Mouse (Mus musculus): Measurements from ENCODE around the gene Parp3. TPM values are rescaled to one million over a fixed set of nuclear protein-coding genes. Genes with fewer than 3 reads are reported as not detected.
"Not testable (repeated sequence)": the region's sequence is repeated elsewhere in the genome, so short reads cannot be mapped to it uniquely, and the experiment has no call there.

Gene Parp3
- polyA plus RNA-seq, 1 experiment from 2014 or later, result 21.5 TPM

GRCm38 (mm10) chr9:106509356-106509755 is 32.6 kb upstream of the Parp3 start:
- ATAC-seq (no peak), DNase-seq (ENCODE audit: low spot score) (no peak)
- Histone ChIP-seq H3K4me1 (ENCODE audit: insufficient read depth, low read depth, low read length) (no peaks in the 10 kb centered on the region), H3K4me2 (replicated peaks; ENCODE audit: low read depth, low read length) (no peak overlapping the region), H3K27me3 (replicated peaks; ENCODE audit: insufficient read depth, low read length) (no peaks in the 10 kb centered on the region), H3K9me3 (ENCODE audit: low read length) (no peaks in the 10 kb centered on the region), H3K36me3 (ENCODE audit: insufficient read depth, low read length) (no peaks in the 10 kb centered on the region), H3K9ac (replicated peaks; ENCODE audit: low read depth) (no peak overlapping the region), H3K27ac (ENCODE audit: low read length) (no peak overlapping the region), H3K4me3 (ENCODE audit: low read depth, low read length) (no peak overlapping the region)
- TF ChIP-seq CTCF (IDR thresholded peaks at IDR 0.05) (no peak), EP300 (IDR thresholded peaks at IDR 0.05) (no peak)
- WGBS, result 86% methylated on average over 10 of the region's 10 CpGs

DNA sequence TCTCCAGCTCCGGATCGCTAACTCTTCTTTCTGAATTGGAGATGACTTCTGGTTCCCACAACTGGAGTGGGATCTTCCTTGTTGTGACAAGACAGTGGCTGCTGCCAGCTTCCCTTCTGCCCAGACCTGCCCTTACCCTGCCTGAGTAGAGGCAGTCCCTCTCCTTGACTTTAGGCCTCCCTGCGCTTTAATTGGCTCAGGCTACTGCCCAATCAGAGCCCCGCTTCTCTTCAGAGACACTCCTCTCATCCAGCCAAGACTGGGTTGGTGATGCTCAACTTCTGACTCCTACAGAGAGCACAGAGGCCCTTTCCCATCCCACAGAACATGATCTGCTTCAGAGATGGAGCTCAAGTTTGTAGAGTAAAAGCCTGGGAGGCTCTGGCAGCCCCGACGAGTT is 27.5 kb upstream of the Parp3 start:
- H3K9ac ChIP-seq (replicated peaks; ENCODE audit: low read depth), result no peak overlapping the region
- DNase-seq (ENCODE audit: low spot score) (no peak), ATAC-seq (no peak)
- no peaks in the 10 kb centered on the region for H3K36me3 ChIP-seq (ENCODE audit: insufficient read depth, low read length)
- no peak for TF ChIP-seq EP300 (IDR thresholded peaks at IDR 0.05)
- TF ChIP-seq CTCF (IDR thresholded peaks at IDR 0.05), result no peak
- no peaks in the 10 kb centered on the region for H3K4me1 ChIP-seq (ENCODE audit: insufficient read depth, low read depth, low read length)
- H3K27me3 ChIP-seq (replicated peaks; ENCODE audit: insufficient read depth, low read length), result no peaks in the 10 kb centered on the region
- no peak overlapping the region for H3K4me2 ChIP-seq (replicated peaks; ENCODE audit: low read depth, low read length)
- no peaks in the 10 kb centered on the region for H3K9me3 ChIP-seq (ENCODE audit: low read length)
- WGBS, result 72% methylated on average over 6 of the region's 6 CpGs
- H3K27ac ChIP-seq (ENCODE audit: low read length), result no peak overlapping the region
- no peak overlapping the region for H3K4me3 ChIP-seq (ENCODE audit: low read depth, low read length)

DNA sequence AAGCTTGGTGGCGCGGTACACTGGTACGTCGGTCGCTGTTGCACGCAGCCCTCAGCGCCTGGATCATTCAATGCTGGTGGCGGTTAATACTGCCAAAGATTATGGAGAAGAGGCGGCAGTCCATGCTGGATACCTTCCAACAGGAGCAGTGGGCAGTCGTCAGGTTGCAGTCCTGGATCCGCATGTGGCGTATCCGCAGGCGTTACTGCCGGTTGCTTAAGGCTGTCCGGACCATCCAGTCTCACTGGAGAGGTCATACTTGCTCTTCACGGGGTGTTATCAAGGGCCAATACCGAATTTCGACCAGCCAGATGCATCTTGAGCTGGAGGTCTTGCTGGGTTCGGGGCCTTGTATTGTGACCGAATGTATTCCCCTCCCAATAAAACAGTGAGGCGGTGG is 25.1 kb upstream of the Parp3 start:
- Histone ChIP-seq H3K36me3 (ENCODE audit: insufficient read depth, low read length) (no peaks in the 10 kb centered on the region), H3K27ac (ENCODE audit: low read length) (no peak overlapping the region), H3K4me3 (ENCODE audit: low read depth, low read length) (no peak overlapping the region), H3K27me3 (replicated peaks; ENCODE audit: insufficient read depth, low read length) (no peaks in the 10 kb centered on the region), H3K9me3 (ENCODE audit: low read length) (no peaks in the 10 kb centered on the region), H3K4me2 (replicated peaks; ENCODE audit: low read depth, low read length) (no peak overlapping the region), H3K9ac (replicated peaks; ENCODE audit: low read depth) (no peak overlapping the region), H3K4me1 (ENCODE audit: insufficient read depth, low read depth, low read length) (no peaks in the 10 kb centered on the region)
- ATAC-seq (no peak), DNase-seq (ENCODE audit: low spot score) (no peak)
- TF ChIP-seq EP300 (IDR thresholded peaks at IDR 0.05) (no peak), CTCF (IDR thresholded peaks at IDR 0.05) (no peak)
- 86% methylated on average over 22 of the region's 22 CpGs for WGBS

DNA sequence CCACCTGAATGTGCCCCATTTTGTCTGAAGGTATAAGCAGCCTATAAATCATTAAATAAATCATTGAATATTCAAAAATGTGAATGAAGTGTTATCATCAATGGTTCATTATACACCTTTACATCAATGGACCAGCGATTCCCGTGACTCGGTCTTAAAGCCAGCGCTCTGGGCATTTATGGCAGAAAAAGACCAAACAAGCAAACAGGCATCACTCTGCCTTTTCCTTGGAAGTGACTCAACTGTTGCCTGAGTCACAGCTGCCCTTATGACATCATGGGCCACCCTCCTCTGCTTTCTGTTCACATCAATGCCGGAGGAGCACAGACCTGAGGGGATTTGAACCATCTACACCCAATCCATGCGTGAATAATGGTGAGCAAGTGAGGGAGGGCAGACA is 22.9 kb upstream of the Parp3 start, which contains the start of gene Iqcf1:
Iqcf1 (plus strand) TSS at position 301 of the 400 bp plus-strand sequence.
- Histone ChIP-seq H3K4me1 (ENCODE audit: insufficient read depth, low read depth, low read length) (no peaks in the 10 kb centered on the region), H3K9ac (replicated peaks; ENCODE audit: low read depth) (no peak within 1 kb of the TSS), H3K36me3 (ENCODE audit: insufficient read depth, low read length) (no peaks in the 10 kb centered on the region), H3K4me2 (replicated peaks; ENCODE audit: low read depth, low read length) (no peak within 1 kb of the TSS), H3K9me3 (ENCODE audit: low read length) (no peaks in the 10 kb centered on the region), H3K27ac (ENCODE audit: low read length) (no peak within 1 kb of the TSS), H3K27me3 (replicated peaks; ENCODE audit: insufficient read depth, low read length) (no peaks in the 10 kb centered on the region), H3K4me3 (ENCODE audit: low read depth, low read length) (no peak within 1 kb of the TSS)
- no peak for DNase-seq (ENCODE audit: low spot score)
- no peak for ATAC-seq
- 90% methylated on average over 6 of the region's 6 CpGs for WGBS
- no peak for TF ChIP-seq EP300 (IDR thresholded peaks at IDR 0.05)
- no peak for TF ChIP-seq CTCF (IDR thresholded peaks at IDR 0.05)

DNA sequence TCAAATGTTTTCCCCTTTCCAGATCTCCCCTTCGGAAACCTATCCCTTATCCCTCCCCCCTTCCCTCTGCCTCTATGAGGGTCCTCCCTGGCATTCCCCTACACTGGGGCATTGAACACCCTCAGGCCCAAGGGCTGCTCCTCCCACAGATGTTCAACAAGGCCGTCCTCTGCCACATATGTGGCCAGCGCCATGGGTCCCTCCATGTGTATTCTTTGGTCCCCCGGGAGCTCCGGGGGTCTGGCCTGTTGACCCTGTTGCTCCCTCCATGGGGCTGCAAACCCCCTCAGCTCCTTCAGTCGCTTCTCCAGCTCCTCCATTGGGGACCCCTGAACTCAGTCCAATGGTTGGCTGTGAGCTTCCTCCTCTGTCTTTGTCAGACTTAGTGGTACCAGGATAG is 10.9 kb upstream of the Parp3 start:
- H3K4me3 ChIP-seq (ENCODE audit: low read depth, low read length); H3K27ac ChIP-seq (ENCODE audit: low read length); H3K9me3 ChIP-seq (ENCODE audit: low read length); ATAC-seq; H3K4me1 ChIP-seq (ENCODE audit: insufficient read depth, low read depth, low read length); DNase-seq (ENCODE audit: low spot score); H3K4me2 ChIP-seq (replicated peaks; ENCODE audit: low read depth, low read length); H3K27me3 ChIP-seq (replicated peaks; ENCODE audit: insufficient read depth, low read length); H3K9ac ChIP-seq (replicated peaks; ENCODE audit: low read depth): not testable (repeated sequence)
- H3K36me3 ChIP-seq (ENCODE audit: insufficient read depth, low read length), result 0 out of 2 replicates have a peak, but pooled peaks cover 13% of the 10 kb centered on the region
- 75% methylated on average over 6 of the region's 6 CpGs for WGBS

GRCm38 (mm10) chr9:106485076-106485475 is 8.3 kb upstream of the Parp3 start:
- Histone ChIP-seq H3K4me3 (ENCODE audit: low read depth, low read length) (no peak overlapping the region), H3K27ac (ENCODE audit: low read length) (no peak overlapping the region), H3K4me1 (ENCODE audit: insufficient read depth, low read depth, low read length) (no peaks in the 10 kb centered on the region), H3K9me3 (ENCODE audit: low read length) (no peaks in the 10 kb centered on the region), H3K4me2 (replicated peaks; ENCODE audit: low read depth, low read length) (no peak overlapping the region), H3K9ac (replicated peaks; ENCODE audit: low read depth) (no peak overlapping the region), H3K27me3 (replicated peaks; ENCODE audit: insufficient read depth, low read length) (no peaks in the 10 kb centered on the region), H3K36me3 (ENCODE audit: insufficient read depth, low read length) (peaks cover 13% of the 10 kb centered on the region; the same call in 1 of the 2 replicates)
- TF ChIP-seq EP300 (IDR thresholded peaks at IDR 0.05) (no peak), CTCF (IDR thresholded peaks at IDR 0.05) (no peak)
- no peak for DNase-seq (ENCODE audit: low spot score)
- WGBS, result 82% methylated on average over 10 of the region's 10 CpGs
- no peak for ATAC-seq

GRCm38 (mm10) chr9:106483606-106484005 is 6.9 kb upstream of the Parp3 start:
- Histone ChIP-seq H3K4me3 (ENCODE audit: low read depth, low read length) (no peak overlapping the region), H3K27me3 (replicated peaks; ENCODE audit: insufficient read depth, low read length) (no peaks in the 10 kb centered on the region), H3K36me3 (ENCODE audit: insufficient read depth, low read length) (peaks cover 13% of the 10 kb centered on the region; the same call in 1 of the 2 replicates), H3K9ac (replicated peaks; ENCODE audit: low read depth) (no peak overlapping the region), H3K4me2 (replicated peaks; ENCODE audit: low read depth, low read length) (no peak overlapping the region), H3K27ac (ENCODE audit: low read length) (no peak overlapping the region), H3K4me1 (ENCODE audit: insufficient read depth, low read depth, low read length) (no peaks in the 10 kb centered on the region), H3K9me3 (ENCODE audit: low read length) (no peaks in the 10 kb centered on the region)
- no peak for ATAC-seq
- TF ChIP-seq EP300 (IDR thresholded peaks at IDR 0.05) (no peak), CTCF (IDR thresholded peaks at IDR 0.05) (no peak)
- DNase-seq (ENCODE audit: low spot score), result no peak
- WGBS, result 88% methylated on average over 16 of the region's 17 CpGs

All from lung, postnatal 0 days (tissue).